Mouse (Mus musculus): ENCODE measurements around the gene Cdc34b. TPM values are rescaled to one million over a fixed set of nuclear protein-coding genes. Genes with fewer than 3 reads are reported as not detected.
A peak's percentile ranks its signal among the peaks of the same experiment; 100 is the strongest.

The Cdc34b gene
- total RNA-seq, 2 experiments from 2014 or later = 1.2 TPM

GRCm38 (mm10) chr11:94730261-94730660 is 11.3 kb upstream of the Cdc34b start:
- peak; percentile 68 to 88 for DNase-seq
- intact Hi-C loops (cut with DNase I) = loop anchor here (1.0 to 5.0 kb wide), 2 partner anchors 56 to 207 kb away; partner anchors contain the start of gene Col1a1

DNA sequence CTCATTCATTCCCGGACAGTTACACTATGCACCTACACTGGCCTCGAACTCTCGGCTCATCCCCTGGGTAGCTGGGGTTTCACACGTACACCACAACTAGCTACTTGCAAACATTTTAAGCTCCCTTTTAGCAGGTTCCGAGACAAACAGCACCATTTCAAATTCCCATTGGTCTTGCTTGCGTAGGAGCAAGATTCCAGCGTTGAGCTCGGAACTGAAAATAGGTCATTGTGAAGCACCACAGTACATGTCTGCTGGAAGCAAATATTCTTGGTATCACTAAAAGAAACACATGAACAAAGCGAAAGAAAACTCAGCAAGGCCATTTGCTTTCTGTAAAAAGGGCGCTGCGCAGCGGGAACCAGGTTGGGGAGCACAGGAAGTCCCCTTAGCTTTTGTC is 10.4 kb upstream of the Cdc34b start:
- intact Hi-C loops (cut with DNase I) = loop anchor here (5.0 kb wide), 1 partner anchor 206 kb away; the partner anchor contains the start of gene Col1a1

GRCm38 (mm10) chr11:94732773-94733172 is 8.8 kb upstream of the Cdc34b start:
- intact Hi-C loops (cut with DNase I) = loop anchor here (5.0 kb wide), 1 partner anchor 205 kb away; the partner anchor contains the start of gene Col1a1
- peak in 1 of 2 experiments; percentile 21 for DNase-seq

More for the DNA sequence above, 10.4 kb upstream of the Cdc34b start:
- DNase-seq = no peak

- intact Hi-C loops (cut with DNase I) = no loop called here
- no peak for DNase-seq
Observed at GRCm38 (mm10) chr11:94735746-94736145, 5.8 kb upstream of the Cdc34b start.

GRCm38 (mm10) chr11:94752946-94753713 is 11.5 kb downstream of the Cdc34b start:
- intact Hi-C loops (cut with DNase I) = no loop called here
- DNase-seq = no peak

DNA sequence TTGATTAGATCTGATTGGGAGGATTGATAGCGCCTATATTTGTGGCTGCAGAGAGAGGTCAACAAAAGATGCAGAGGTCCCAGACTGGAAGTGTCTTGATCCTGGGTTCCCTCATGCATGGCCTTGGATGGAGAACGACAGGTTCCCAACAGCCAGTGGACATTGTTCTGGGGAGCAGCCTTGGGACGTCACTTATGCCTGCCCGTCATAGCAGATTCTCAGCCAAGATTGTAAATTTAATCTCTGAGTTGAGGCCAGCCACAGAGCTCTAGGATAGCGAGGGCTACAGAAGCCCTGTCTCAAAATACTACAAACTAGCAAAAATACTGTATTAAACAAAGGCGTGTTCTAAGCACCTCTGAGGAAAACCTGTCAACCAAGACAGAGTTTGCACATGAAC is 18.3 kb downstream of the Cdc34b start:
- intact Hi-C loops (cut with DNase I) = no loop called here
- no peak for DNase-seq

DNA sequence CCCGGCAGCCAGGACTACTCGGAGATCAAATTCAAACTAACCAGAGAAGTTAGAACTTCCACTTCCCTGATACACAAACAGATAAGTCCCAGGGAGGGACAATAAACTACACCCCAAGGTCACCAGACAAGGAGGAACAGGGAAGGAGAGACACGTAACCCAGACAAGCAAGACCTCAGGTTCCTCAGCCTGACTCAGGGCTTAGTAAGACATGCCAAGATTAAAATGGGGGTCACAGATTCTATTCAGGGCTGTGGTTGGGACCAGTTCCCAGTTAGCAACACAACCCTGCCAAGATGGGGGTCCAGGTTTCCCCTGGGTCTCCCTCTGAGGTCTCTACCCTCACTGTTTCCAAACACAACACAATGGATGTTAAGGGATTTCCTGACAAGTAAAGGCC is 18.8 kb downstream of the Cdc34b start:
- DNase-seq = no peak
- intact Hi-C loops (cut with DNase I) = no loop called here

DNA sequence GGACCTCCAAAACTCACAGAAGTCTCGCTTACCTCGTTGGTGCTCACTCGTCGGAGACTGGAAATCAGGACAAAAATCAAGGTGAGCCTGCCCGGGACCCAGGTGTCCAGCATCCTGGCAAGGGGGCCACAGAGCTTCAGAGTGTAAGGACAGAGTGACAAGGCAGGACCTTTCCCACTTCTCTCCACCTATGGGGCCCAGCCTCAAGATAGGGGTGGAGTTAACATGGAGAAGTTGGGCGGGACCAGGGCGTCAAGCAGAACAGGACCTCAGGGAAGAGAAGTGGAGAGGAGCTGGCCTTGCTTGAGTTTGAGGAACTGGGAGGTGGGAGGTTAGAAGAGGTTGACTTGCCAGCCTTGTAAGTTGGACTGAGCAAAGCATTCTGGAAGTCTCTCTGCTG is 19.2 kb downstream of the Cdc34b start:
- DNase-seq = no peak
- intact Hi-C loops (cut with DNase I) = no loop called here

GRCm38 (mm10) chr11:94762281-94762680 is 20.7 kb downstream of the Cdc34b start:
- no peak for DNase-seq
- intact Hi-C loops (cut with DNase I) = no loop called here

GRCm38 (mm10) chr11:94762775-94763174 is 21.2 kb downstream of the Cdc34b start:
- intact Hi-C loops (cut with DNase I) = no loop called here
- no peak for DNase-seq

GRCm38 (mm10) chr11:94767241-94767640 is 25.7 kb downstream of the Cdc34b start:
- DNase-seq = no peak
- intact Hi-C loops (cut with DNase I) = no loop called here

DNA sequence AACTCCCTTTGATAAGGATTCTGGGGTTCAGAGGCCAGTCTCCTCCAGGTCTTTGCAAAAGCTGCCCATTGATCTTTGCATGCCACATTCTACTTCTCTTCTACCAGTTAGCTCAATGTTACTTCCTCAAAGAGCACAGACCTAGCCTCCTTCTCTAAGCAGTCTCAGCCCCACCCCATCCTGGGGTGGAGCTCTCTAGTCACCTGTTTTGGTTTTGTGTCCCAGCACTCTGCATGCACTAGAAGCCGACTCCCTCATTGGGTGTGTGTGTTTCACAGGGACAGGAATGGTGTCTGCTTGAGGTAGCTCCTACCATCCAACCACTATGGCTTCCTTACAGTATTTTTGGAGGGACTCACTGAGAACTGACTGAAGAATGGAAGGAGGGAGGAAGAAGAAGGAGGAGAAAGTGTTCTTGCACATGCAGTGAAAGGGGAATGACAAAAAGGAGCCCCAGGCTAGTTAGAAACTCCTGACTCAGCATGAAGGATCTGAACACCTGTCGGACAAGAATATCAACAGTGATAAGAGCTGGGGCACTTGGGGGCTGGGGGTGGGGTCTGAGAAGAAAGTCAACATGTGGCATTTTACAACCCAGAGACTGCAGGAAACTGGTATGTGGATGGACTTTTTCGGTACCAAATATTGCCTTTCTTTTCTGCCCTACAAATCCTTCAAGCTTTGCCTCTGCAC is 30.9 kb downstream of the Cdc34b start:
- intact Hi-C loops (cut with DNase I) = no loop called here
- DNase-seq = no peak

GRCm38 (mm10) chr11:94773851-94774250 is 32.3 kb downstream of the Cdc34b start:
- intact Hi-C loops (cut with DNase I) = no loop called here

DNA sequence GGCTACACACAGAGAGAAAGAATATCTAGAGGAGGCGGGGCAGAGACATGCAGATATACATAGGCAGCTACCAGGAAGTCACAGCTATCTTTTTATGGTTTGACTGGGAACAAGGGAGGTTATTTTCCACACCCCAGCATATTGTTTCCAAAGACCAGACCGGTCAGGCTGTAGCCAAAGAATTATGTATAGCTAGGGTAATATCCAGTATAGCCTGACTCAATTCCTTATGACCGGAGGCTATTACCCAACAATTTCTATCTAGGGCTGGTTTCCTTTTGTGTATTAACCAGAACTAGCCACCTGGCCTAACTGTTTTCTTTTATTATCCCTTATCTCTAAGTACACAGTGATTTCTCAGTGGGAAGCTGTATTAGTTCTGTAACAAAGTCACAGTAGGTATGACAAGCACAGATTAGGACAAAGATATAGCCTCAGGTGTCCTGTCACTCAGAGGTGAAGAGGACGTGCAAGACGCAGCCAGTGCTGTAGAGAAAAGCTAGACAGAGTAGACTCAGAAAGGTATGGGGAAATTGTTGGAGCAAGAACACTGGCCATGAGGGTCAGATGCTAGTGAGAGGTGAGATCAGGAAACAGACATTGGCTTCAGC is 33.4 kb downstream of the Cdc34b start:
- DNase-seq = no peak
- intact Hi-C loops (cut with DNase I) = no loop called here

More at GRCm38 (mm10) chr11:94773851-94774250, 32.3 kb downstream of the Cdc34b start:
- no peak for DNase-seq

DNA sequence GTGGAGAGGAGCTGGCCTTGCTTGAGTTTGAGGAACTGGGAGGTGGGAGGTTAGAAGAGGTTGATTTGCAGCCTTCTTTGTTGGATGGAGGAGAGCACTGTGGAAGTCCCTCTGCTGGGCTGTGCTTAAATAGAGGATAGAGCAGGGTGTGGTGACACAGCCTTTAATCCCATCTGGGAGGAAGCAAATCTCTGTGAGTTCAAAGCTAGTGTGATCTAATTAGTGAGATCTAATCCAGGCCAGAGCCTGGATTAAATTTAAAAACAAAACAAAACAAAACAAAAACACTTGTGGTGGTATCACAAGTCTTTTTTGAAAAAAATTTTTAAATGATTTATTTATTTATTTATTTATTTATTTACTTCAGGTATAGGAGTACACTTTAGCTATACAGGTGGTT is 41.0 kb downstream of the Cdc34b start, which contains the start of gene Tmem92:
TSS of gene Tmem92 (minus strand) at position 101 of the 400 bp plus-strand sequence.
- intact Hi-C loops (cut with DNase I) = no loop called here
- DNase-seq = no peak

DNA sequence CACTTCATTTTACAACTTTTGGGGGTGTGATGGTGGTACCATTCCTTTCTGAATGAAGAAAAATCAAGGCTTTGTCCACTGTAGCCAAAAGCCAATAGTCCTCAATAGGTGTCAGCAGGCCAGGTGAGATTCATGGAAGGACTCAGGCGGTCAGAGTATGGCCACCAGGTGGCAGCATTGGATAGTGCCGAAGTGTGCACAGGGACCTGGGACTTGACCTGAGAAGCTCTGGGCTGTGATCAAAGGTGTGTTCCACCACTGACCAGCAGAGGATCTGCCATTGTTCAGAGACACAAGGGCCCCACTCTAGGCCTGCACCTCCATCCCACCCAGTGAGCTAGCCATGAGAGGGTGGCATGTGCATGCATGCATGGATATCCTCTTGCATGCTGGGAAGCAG is 43.7 kb downstream of the Cdc34b start:
- intact Hi-C loops (cut with DNase I) = loop anchor here (1.0 to 2.0 kb wide), 2 partner anchors 54 to 152 kb away; no protein-coding TSS in a partner anchor
- DNase-seq = peak; percentile 66 to 78

DNA sequence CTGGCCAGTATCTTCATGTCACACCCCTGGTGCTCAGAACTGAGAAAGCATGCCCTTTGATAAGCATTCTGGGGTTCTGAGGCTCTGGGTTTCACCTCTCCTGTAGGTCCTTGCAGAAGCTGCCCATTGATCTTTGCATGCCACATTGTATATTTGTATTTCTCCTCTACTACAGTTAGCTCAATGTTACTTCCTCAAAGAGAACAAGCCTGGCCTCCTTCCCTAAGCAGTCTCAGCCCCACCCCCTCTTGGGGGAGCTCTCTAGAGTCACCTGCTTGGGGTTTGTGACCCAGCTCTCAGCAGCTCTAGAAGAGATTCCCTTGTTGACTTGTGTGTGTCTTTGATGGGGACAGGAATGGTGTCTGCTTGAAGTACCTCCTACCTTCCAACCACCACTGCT is 50.1 kb downstream of the Cdc34b start:
- DNase-seq = no peak
- intact Hi-C loops (cut with DNase I) = no loop called here
